In genomic region chr1:20890404-20890921, GRCm38 (mm10) we compare ENCODE assay signal across 8 mouse cellular contexts. TPM values are rescaled to one million over a fixed set of nuclear protein-coding genes. Genes with fewer than 3 reads are reported as not detected.
DNase-seq lines count a peak whose midpoint lies in the region; ATAC-seq lines count a peak whose summit lies in the region.

Gene Paqr8 (plus strand): TSS chr1:20890606.

- H3K27ac ChIP-seq in midbrain, embryonic 11.5 days (ENCODE audit: low read depth, low read length) = peak within 1 kb of the TSS; percentile 45

- peaks cover 6% of the 10 kb centered on the region; the same call in 1 of the 2 replicates for H3K4me1 ChIP-seq in midbrain, embryonic 11.5 days (ENCODE audit: control insufficient read depth, insufficient read depth, low read length)

- DNase-seq in adrenal gland, adult 2 months = peak; percentile 97
- peak; percentile 63 for DNase-seq in embryo, embryonic 11.5 days (ENCODE audit: low read depth, low spot score)
- DNase-seq in heart, adult 11 months = peak; percentile 99
- peak; percentile 80 for DNase-seq in kidney, adult 11 months
- DNase-seq in left cerebral cortex, postnatal 4 days = peak; percentile 85
- DNase-seq in midbrain, embryonic 11.5 days (ENCODE audit: low spot score, missing footprints) = peak; percentile 98
- DNase-seq in right cerebral cortex, postnatal 4 days = peak; percentile 81
- DNase-seq in yolk sac, embryonic 10.5 days (ENCODE audit: low spot score) = peak; percentile 83

- WGBS in midbrain, embryonic 11.5 days = 0% methylated on average over 37 of the region's 37 CpGs

- ATAC-seq in midbrain, embryonic 11.5 days (ENCODE audit: low FRiP score) = peak; percentile 98

- H3K4me3 ChIP-seq in midbrain, embryonic 11.5 days (ENCODE audit: low read depth, low read length) = peak within 1 kb of the TSS; percentile 68

- peak within 1 kb of the TSS; percentile 83 for H3K4me2 ChIP-seq in midbrain, embryonic 11.5 days

- intact Hi-C loops in left cerebral cortex, postnatal 4 days (cut with DNase I) = loop anchor here (10.0 kb wide), 1 partner anchor 276 kb away; the partner anchor contains the start of gene Pkhd1

- peak within 1 kb of the TSS; percentile 74 for H3K9ac ChIP-seq in midbrain, embryonic 11.5 days (ENCODE audit: low read length)

- no peaks in the 10 kb centered on the region for H3K9me3 ChIP-seq in midbrain, embryonic 11.5 days (ENCODE audit: control insufficient read depth, low read length)

- H3K27me3 ChIP-seq in midbrain, embryonic 11.5 days (ENCODE audit: control insufficient read depth, insufficient read depth, low read length) = no peaks in the 10 kb centered on the region

- H3K36me3 ChIP-seq in midbrain, embryonic 11.5 days (ENCODE audit: control insufficient read depth, insufficient read depth, low read length) = no peaks in the 10 kb centered on the region

RNA-seq across cellular contexts. Expression of gene Paqr8, which starts in this region (rescaled TPM):
- 10 to 100 TPM; 39.7 to 51.8 TPM for total RNA-seq in adrenal gland, adult 2 months (2021)
- polyA plus RNA-seq in adrenal gland, adult 2 months (2012; rRNA removed) = 133 and 147 TPM in 2 replicates
- total RNA-seq in left cerebral cortex, postnatal 4 days (2021) = 10 to 100 TPM; 37.9 to 44.9 TPM
- polyA plus RNA-seq in midbrain, embryonic 11.5 days (2014; fragmentation: Nextera tagmentation; extraction: Ambion mirVana) = 7.2 and 7.7 TPM in 2 replicates

Comparison
In these comparisons a context has a peak if more than half of its experiments do, and no peak if none do; other contexts are left out.
1. Peak in every context shown above with its lines: DNase-seq, ATAC-seq, H3K4me3 ChIP-seq and H3K27ac ChIP-seq.
2. RNA of gene Paqr8 (polyA plus RNA-seq): 133 to 147 TPM in adrenal gland, adult 2 months; 7.2 to 7.7 TPM in midbrain, embryonic 11.5 days; every median in the first group is over 10 times any median in the second.